Mouse (Mus musculus) CD4-positive naive resting alpha-beta T cell, adult 57 days (primary cell): Measurements from ENCODE around the gene Fpr-rs4. TPM values are rescaled to one million over a fixed set of nuclear protein-coding genes. Genes with fewer than 3 reads are reported as not detected.

Experiments
- total RNA-seq: library from RNA; stranded (reverse); gene quantifications from one replicate; pipeline ENCODE4 v1.2.4, GENCODE M21; 2023

Fpr-rs4 gene
- total RNA-seq, result not detected

DNA sequence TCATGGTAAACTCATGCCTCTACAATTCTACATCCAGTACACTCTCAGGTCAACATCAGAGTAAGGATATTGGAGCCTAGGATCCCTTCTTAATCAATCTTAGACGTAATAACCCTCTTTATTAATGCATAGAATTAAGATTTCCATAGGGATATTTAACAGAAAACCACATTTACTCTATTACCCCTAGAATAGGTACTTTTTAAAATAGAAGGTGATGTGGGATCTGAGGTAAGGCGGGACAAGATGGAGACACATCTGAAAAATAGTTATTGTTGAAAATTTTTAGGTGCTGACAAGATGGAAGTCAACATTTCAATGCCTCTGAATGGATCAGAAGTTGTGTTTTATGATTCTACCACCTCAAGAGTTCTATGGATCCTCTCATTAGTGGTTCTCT lies at the start of gene Fpr-rs4:
Gene Fpr-rs4 (plus strand): TSS at position 301 of the 400 bp plus-strand sequence.

GRCm38 (mm10) chr17:18049124-18049523 lies 27.6 kb downstream of the Fpr-rs4 start, which contains the start of gene Vmn2r124:
Vmn2r124 (plus strand) TSS chr17:18049424.

Other genes starting within 250 kb of the Fpr-rs4 start
- gene Spaca6, start 194.6 kb upstream of the Fpr-rs4 start, total RNA-seq, result 3.3 TPM
- gene Has1, start 166.5 kb upstream of the Fpr-rs4 start, total RNA-seq, result not detected
- gene Fpr1, start 137.8 kb upstream of the Fpr-rs4 start, total RNA-seq, result not detected
- not detected for gene Fpr2, start 133.9 kb upstream of the Fpr-rs4 start, total RNA-seq
- gene Fpr3, start 133.9 kb upstream of the Fpr-rs4 start, total RNA-seq, result not detected
- not detected for gene Vmn2r124, start 27.7 kb downstream of the Fpr-rs4 start, total RNA-seq
- not detected for gene Vmn2r91, start 63.3 kb downstream of the Fpr-rs4 start, total RNA-seq
- gene Vmn2r92, start 130.2 kb downstream of the Fpr-rs4 start, total RNA-seq, result not detected